Mouse (Mus musculus) heart, embryonic 14.5 days (tissue): ENCODE measurements around the gene Rasa1. TPM values are rescaled to one million over a fixed set of nuclear protein-coding genes. Genes with fewer than 3 reads are reported as not detected.

ENCODE experiments used
- ATAC-seq: fragments of 200-750 bp; cut with Nextera tagmentation; 2 replicates; pipeline ENCODE4 v1.8.0; 2017; ENCODE audit warnings: low read depth, moderate TSS enrichment; ENCODE audit not compliant: insufficient number of reproducible peaks, insufficient read depth, low FRiP score
- H3K27ac ChIP-seq, 2 experiments: fragments of 200-500 bp in 1 of 2; fragments of 300-500 bp in 1 of 2; sonication (generic) in 1 of 2; replicated peaks in 1 of 2; 2 replicates each; pipeline ENCODE4 v1.5.1; 2012 to 2014; ENCODE audit warnings: low read depth in 2 of 2, low read length in 2 of 2, control low read depth in 1 of 2, mild to moderate bottlenecking in 1 of 2, mixed read lengths in 1 of 2; ENCODE audit not compliant: control insufficient read depth in 1 of 2, insufficient read depth in 1 of 2
- H3K27me3 ChIP-seq: fragments of 300-500 bp; sonication (generic); 2 replicates; pipeline ENCODE4 v1.6.1; 2014; ENCODE audit warnings: mild to moderate bottlenecking, low read length, control low read depth; ENCODE audit not compliant: control insufficient read depth, insufficient read depth
- H3K36me3 ChIP-seq: fragments of 300-500 bp; sonication (generic); 2 replicates; pipeline ENCODE4 v1.6.1; 2014; ENCODE audit warnings: mild to moderate bottlenecking, control low read depth, low read length, mixed read lengths; ENCODE audit not compliant: control insufficient read depth, insufficient read depth
- H3K4me1 ChIP-seq, 2 experiments: fragments of 200-500 bp in 1 of 2; fragments of 300-500 bp in 1 of 2; sonication (generic) in 1 of 2; 2 replicates each; pipeline ENCODE4 v1.6.1; 2012 to 2014; ENCODE audit warnings: low read length in 2 of 2, control low read depth in 1 of 2, mixed read lengths in 1 of 2; ENCODE audit not compliant: control insufficient read depth in 2 of 2, insufficient read depth in 2 of 2
- H3K4me2 ChIP-seq: fragments of 300-500 bp; sonication (generic); 2 replicates; pipeline ENCODE4 v1.6.1; 2014; ENCODE audit warnings: mild to moderate bottlenecking, low read length
- H3K4me3 ChIP-seq, 2 experiments: fragments of 200-500 bp in 1 of 2; fragments of 300-500 bp in 1 of 2; sonication (generic) in 1 of 2; 2 replicates each; pipeline ENCODE4 v1.5.1; 2012 to 2014; ENCODE audit warnings: low read length in 2 of 2, mild to moderate bottlenecking in 2 of 2, control low read depth in 1 of 2, low read depth in 1 of 2, moderate library complexity in 1 of 2; ENCODE audit not compliant: control insufficient read depth in 1 of 2, insufficient read depth in 1 of 2
- H3K9ac ChIP-seq: fragments of 300-500 bp; sonication (generic); 2 replicates; pipeline ENCODE4 v1.6.1; 2014; ENCODE audit warnings: mild to moderate bottlenecking, low read length
- H3K9me3 ChIP-seq: fragments of 300-500 bp; sonication (generic); 2 replicates; pipeline ENCODE4 v1.6.1; 2016; ENCODE audit warnings: low read length, control low read depth; ENCODE audit not compliant: control insufficient read depth
- WGBS: fragments of 180-500 bp; shearing (Covaris S2); extraction: QIAGEN DNeasy Blood & Tissue Kit; methylation state at CpG from one replicate; pipeline ENCODE4 v1.1.7; 2014; 5-methylcytosine and 5-hydroxymethylcytosine counted together
- polyA plus RNA-seq: library from polyadenylated mRNA; unstranded; fragments of >200 nt; fragmentation: Nextera tagmentation; extraction: Ambion mirVana; gene quantifications from 2 replicates; pipeline ENCODE4 v1.2.1, GENCODE M21; 2014

Gene Rasa1
- polyA plus RNA-seq, 1 experiment from 2014 or later, result 53.8 TPM

- peak overlapping the region; percentile 99 for H3K9ac ChIP-seq
- peak overlapping the region; percentile 81 to 99 for H3K27ac ChIP-seq
- H3K4me2 ChIP-seq, result peak overlapping the region; percentile 64
- under 1% methylated on average over 25 of the region's 25 CpGs for WGBS
- no peaks in the 10 kb centered on the region for H3K4me1 ChIP-seq
- no peak for ATAC-seq
- peak overlapping the region; percentile 75 to 95 for H3K4me3 ChIP-seq
- H3K36me3 ChIP-seq, result no peaks in the 10 kb centered on the region
- H3K9me3 ChIP-seq, result no peaks in the 10 kb centered on the region
- H3K27me3 ChIP-seq, result no peaks in the 10 kb centered on the region
Observed at GRCm38 (mm10) chr13:85287876-85288573, 905 bp downstream of the Rasa1 start.

GRCm38 (mm10) chr13:85282626-85283025, 6.3 kb downstream of the Rasa1 start:
- no peaks in the 10 kb centered on the region for H3K9me3 ChIP-seq
- H3K9ac ChIP-seq, result no peak overlapping the region
- H3K27me3 ChIP-seq, result no peaks in the 10 kb centered on the region
- no peak overlapping the region for H3K4me2 ChIP-seq
- no peak for ATAC-seq
- no peak overlapping the region for H3K4me3 ChIP-seq
- H3K27ac ChIP-seq, result no peak overlapping the region
- H3K36me3 ChIP-seq, result no peaks in the 10 kb centered on the region
- H3K4me1 ChIP-seq, result peaks cover 0 to 15% of the 10 kb centered on the region in 2 experiments; a peak in 1 of 4 replicates

DNA sequence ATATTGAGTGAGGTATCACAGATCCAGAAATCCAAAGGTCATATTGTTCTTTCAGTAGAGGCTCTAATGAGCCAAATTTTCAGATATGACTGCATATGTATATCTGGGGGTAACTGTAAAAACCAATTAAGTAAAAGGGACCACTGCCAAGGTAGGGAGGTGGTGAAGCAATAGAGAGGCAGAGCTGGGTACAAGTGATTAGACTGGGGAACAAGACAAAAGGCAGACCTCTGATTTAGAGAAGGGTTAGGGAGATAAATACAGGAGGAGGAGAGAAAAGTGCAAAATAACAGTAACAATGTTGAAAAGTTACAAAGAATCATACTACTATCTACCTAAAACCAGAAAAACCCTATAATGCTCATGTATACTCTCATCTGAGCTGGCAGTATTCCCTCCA, 10.0 kb downstream of the Rasa1 start:
- Histone ChIP-seq H3K9me3 (no peaks in the 10 kb centered on the region), H3K27ac (no peak overlapping the region), H3K9ac (no peak overlapping the region), H3K36me3 (no peaks in the 10 kb centered on the region), H3K4me1 (peaks cover 0 to 15% of the 10 kb centered on the region in 2 experiments; a peak in 3 of 4 replicates), H3K4me2 (no peak overlapping the region), H3K27me3 (no peaks in the 10 kb centered on the region), H3K4me3 (no peak overlapping the region)
- ATAC-seq, result no peak

DNA sequence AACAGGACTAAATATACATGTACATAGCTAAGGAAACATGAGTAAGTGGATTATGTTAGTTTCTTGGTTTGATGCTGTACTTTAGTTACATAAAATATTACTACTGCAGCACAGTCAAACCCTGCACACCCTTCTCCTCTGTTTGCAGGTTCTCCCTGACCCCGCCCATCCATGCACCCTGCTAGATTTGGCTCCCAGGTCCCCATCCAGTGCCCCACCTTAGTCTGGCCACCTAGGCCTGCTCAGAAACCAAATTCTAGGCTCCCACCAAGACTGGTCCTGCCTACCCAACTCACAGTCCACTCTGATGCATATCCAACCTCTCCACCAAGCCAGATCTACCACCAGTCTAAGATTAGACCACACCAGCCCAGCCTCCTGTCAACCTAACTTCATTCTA, 14.4 kb downstream of the Rasa1 start:
- no peak overlapping the region for H3K4me3 ChIP-seq
- H3K4me1 ChIP-seq, result peaks cover 0 to 8% of the 10 kb centered on the region in 2 experiments; a peak in 3 of 4 replicates
- no peaks in the 10 kb centered on the region for H3K9me3 ChIP-seq
- H3K27ac ChIP-seq, result no peak overlapping the region
- no peak overlapping the region for H3K4me2 ChIP-seq
- H3K9ac ChIP-seq, result no peak overlapping the region
- H3K27me3 ChIP-seq, result no peaks in the 10 kb centered on the region
- no peak for ATAC-seq
- no peaks in the 10 kb centered on the region for H3K36me3 ChIP-seq
- 92% methylated on average over 1 of the region's 1 CpGs for WGBS

GRCm38 (mm10) chr13:85273788-85274187, 15.1 kb downstream of the Rasa1 start:
- Histone ChIP-seq H3K4me3 (no peak overlapping the region), H3K27ac (no peak overlapping the region), H3K4me1 (no peaks in the 10 kb centered on the region; a peak in 2 of 4 replicates), H3K9me3 (no peaks in the 10 kb centered on the region), H3K4me2 (no peak overlapping the region), H3K9ac (no peak overlapping the region), H3K36me3 (no peaks in the 10 kb centered on the region), H3K27me3 (no peaks in the 10 kb centered on the region)
- no peak for ATAC-seq

GRCm38 (mm10) chr13:85238760-85239159, 50.2 kb downstream of the Rasa1 start:
- Histone ChIP-seq H3K36me3 (peaks cover 32% of the 10 kb centered on the region), H3K27me3 (no peaks in the 10 kb centered on the region), H3K4me1 (no peaks in the 10 kb centered on the region), H3K9me3 (no peaks in the 10 kb centered on the region), H3K9ac (no peak overlapping the region), H3K4me2 (no peak overlapping the region), H3K4me3 (no peak overlapping the region), H3K27ac (no peak overlapping the region)
- ATAC-seq, result no peak
- WGBS, result 86% methylated on average over 7 of the region's 7 CpGs

- Histone ChIP-seq H3K27ac (no peak overlapping the region), H3K4me3 (no peak overlapping the region), H3K4me1 (no peaks in the 10 kb centered on the region), H3K27me3 (no peaks in the 10 kb centered on the region), H3K9ac (no peak overlapping the region), H3K9me3 (no peaks in the 10 kb centered on the region), H3K4me2 (no peak overlapping the region), H3K36me3 (peaks cover 60% of the 10 kb centered on the region)
- ATAC-seq, result no peak
- WGBS, result 77% methylated on average over 4 of the region's 4 CpGs
Observed at GRCm38 (mm10) chr13:85218656-85219055, 70.3 kb downstream of the Rasa1 start.

DNA sequence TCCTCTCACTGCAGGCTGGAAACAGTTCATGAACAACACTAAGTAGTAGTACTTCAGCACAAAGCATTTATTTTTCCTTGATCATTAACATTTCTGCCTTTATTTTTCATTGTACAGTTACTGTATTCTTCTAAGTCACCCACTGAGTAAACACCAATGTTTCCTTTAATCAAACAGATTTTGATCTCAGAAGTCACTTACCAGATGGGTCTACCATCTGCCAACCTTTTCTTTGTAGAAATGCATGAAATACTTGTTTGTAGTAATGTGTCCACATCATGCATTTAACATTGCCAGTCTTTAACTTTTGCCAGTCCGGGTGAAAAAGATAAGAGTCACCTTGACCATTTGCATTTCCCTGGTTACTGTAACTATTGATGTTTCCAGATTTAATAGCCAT, 78.6 kb downstream of the Rasa1 start:
- H3K9me3 ChIP-seq, result no peaks in the 10 kb centered on the region
- no peak overlapping the region for H3K4me3 ChIP-seq
- H3K4me1 ChIP-seq, result no peaks in the 10 kb centered on the region
- H3K4me2 ChIP-seq, result no peak overlapping the region
- H3K27me3 ChIP-seq, result no peaks in the 10 kb centered on the region
- peaks cover 46% of the 10 kb centered on the region for H3K36me3 ChIP-seq
- no peak overlapping the region for H3K27ac ChIP-seq
- ATAC-seq, result no peak
- no peak overlapping the region for H3K9ac ChIP-seq
- WGBS, result 56% methylated on average over 1 of the region's 1 CpGs
